Mouse (Mus musculus) embryonic facial prominence, embryonic 14.5 days (tissue): Measurements from ENCODE around the gene Myo1d. TPM values are rescaled to one million over a fixed set of nuclear protein-coding genes. Genes with fewer than 3 reads are reported as not detected.

Experiments
- ATAC-seq: fragments of 200-750 bp; cut with Nextera tagmentation; 2 replicates; pipeline ENCODE4 v1.8.0; 2017; ENCODE audit warnings: low read depth, moderate number of reproducible peaks, moderate TSS enrichment
- DNase-seq: peaks from one replicate; pipeline ENCODE4 v3.0.0-alpha.2; 2015; ENCODE audit warnings: low spot score
- H3K27ac ChIP-seq: fragments of 300-500 bp; sonication (generic); replicated peaks from 2 replicates; pipeline ENCODE4 v1.5.1; 2014; ENCODE audit warnings: low read depth, mild to moderate bottlenecking, low read length, moderate library complexity
- H3K27me3 ChIP-seq: fragments of 300-500 bp; sonication (generic); replicated peaks from 2 replicates; pipeline ENCODE4 v1.6.1; 2014; ENCODE audit warnings: low read length; ENCODE audit not compliant: control insufficient read depth, insufficient read depth
- H3K36me3 ChIP-seq: fragments of 300-500 bp; sonication (generic); 2 replicates; pipeline ENCODE4 v1.6.1; 2014; ENCODE audit warnings: low read length, mixed read lengths; ENCODE audit not compliant: control insufficient read depth, insufficient read depth
- H3K4me1 ChIP-seq: fragments of 300-500 bp; sonication (generic); 2 replicates; pipeline ENCODE4 v1.6.1; 2014; ENCODE audit warnings: antibody characterized with exemption, low read length; ENCODE audit not compliant: control insufficient read depth, insufficient read depth
- H3K4me2 ChIP-seq: fragments of 300-500 bp; sonication (generic); 2 replicates; pipeline ENCODE4 v1.6.1; 2014; ENCODE audit warnings: low read depth, mild to moderate bottlenecking, low read length, moderate library complexity, mixed read lengths
- H3K4me3 ChIP-seq: fragments of 300-500 bp; sonication (generic); 2 replicates; pipeline ENCODE4 v1.5.1; 2014; ENCODE audit warnings: low read depth, mild to moderate bottlenecking, low read length
- H3K9ac ChIP-seq: fragments of 300-500 bp; sonication (generic); 2 replicates; pipeline ENCODE4 v1.6.1; 2014; ENCODE audit warnings: low read depth, mild to moderate bottlenecking, low read length, moderate library complexity, mixed read lengths
- H3K9me3 ChIP-seq: fragments of 300-500 bp; sonication (generic); 2 replicates; pipeline ENCODE4 v1.6.1; 2016; ENCODE audit warnings: low read length; ENCODE audit not compliant: control insufficient read depth
- WGBS: fragments of 180-500 bp; shearing (Covaris S2); extraction: QIAGEN DNeasy Blood & Tissue Kit; methylation state at CpG from one replicate; pipeline ENCODE4 v1.1.7; 2014; 5-methylcytosine and 5-hydroxymethylcytosine counted together
- polyA plus RNA-seq: library from polyadenylated mRNA; unstranded; fragments of >200 nt; fragmentation: Nextera tagmentation; extraction: Ambion mirVana; gene quantifications from 2 replicates; pipeline ENCODE4 v1.2.1, GENCODE M21; 2014

The Myo1d gene
- polyA plus RNA-seq, 1 experiment from 2014 or later = 10.7 TPM

DNA sequence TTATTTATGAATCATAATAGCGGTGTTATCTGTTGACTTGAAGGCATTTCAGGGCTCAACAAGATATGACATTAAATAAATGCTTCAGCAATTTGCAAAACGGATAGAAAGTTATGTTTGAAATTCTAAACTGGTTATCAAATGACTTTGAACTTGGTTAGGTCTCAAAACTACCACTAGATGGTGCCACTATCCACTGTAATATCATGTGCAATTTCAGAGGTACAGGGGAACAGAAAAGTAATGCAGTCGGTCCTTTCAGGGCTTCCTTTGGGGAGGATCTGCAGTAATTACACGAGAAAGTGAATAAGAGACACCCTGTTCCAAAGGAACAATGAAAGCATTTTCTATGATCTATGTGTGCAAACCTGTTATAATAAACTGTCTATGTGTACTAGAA, 83.5 kb downstream of the Myo1d start:
- H3K27ac ChIP-seq = no peak overlapping the region
- 8% methylated on average over 4 of the region's 4 CpGs for WGBS
- H3K9me3 ChIP-seq = no peaks in the 10 kb centered on the region
- H3K4me3 ChIP-seq = no peak overlapping the region
- DNase-seq = peak; percentile 68
- no peaks in the 10 kb centered on the region for H3K36me3 ChIP-seq
- H3K27me3 ChIP-seq = no peaks in the 10 kb centered on the region
- no peaks in the 10 kb centered on the region for H3K4me1 ChIP-seq
- H3K9ac ChIP-seq = no peak overlapping the region
- ATAC-seq = 0 out of 2 replicates have a peak, but pooled peaks have one; percentile 53
- H3K4me2 ChIP-seq = no peak overlapping the region

DNA sequence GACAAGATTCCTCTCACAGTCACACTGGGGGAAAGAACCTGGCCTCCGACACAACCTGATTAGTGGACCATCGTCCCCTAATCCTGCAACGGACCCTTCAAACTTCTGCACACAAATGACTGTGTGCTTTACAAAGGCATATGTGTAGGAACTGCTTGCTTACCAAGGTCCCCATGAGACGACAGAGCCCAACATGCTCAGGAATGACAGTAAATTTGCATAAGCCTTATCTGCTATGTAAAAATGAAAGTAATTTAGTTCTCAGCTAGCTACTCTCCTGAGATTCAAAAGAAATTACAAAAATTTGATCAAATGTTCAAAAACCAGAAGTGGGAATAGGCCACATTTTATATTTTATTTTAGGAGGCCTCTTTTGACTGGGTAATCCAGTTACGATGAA, 95.2 kb downstream of the Myo1d start:
- Histone ChIP-seq H3K9ac (no peak overlapping the region), H3K4me2 (no peak overlapping the region), H3K27me3 (no peaks in the 10 kb centered on the region), H3K4me3 (no peak overlapping the region), H3K27ac (no peak overlapping the region), H3K4me1 (no peaks in the 10 kb centered on the region), H3K9me3 (no peaks in the 10 kb centered on the region), H3K36me3 (no peaks in the 10 kb centered on the region)
- no peak for DNase-seq
- WGBS = 86% methylated on average over 5 of the region's 5 CpGs
- ATAC-seq = no peak

DNA sequence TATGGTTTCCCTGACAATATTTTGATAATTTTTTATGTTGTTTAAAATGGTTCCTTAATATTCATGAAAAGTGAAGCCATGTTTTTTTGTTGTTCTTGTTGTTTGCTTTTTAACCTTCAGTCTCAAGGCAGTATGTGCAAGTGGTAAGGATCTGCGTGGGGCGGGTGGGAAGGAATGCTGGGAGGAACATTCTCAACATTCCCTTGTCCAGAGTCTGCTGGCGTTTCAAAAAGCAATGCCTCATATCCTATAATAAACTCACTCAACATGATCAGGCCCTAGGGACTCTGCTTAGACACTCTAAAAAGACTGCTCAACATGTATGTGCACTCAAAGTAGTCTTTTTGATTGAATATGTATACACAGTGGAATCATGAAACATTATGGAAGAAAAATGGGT, 97.1 kb downstream of the Myo1d start:
- Histone ChIP-seq H3K4me2 (no peak overlapping the region), H3K9ac (no peak overlapping the region), H3K27ac (no peak overlapping the region), H3K36me3 (no peaks in the 10 kb centered on the region), H3K9me3 (no peaks in the 10 kb centered on the region), H3K4me3 (no peak overlapping the region), H3K27me3 (no peaks in the 10 kb centered on the region), H3K4me1 (no peaks in the 10 kb centered on the region)
- peak; percentile 40 for DNase-seq
- 30% methylated on average over 3 of the region's 3 CpGs for WGBS
- ATAC-seq = no peak

DNA sequence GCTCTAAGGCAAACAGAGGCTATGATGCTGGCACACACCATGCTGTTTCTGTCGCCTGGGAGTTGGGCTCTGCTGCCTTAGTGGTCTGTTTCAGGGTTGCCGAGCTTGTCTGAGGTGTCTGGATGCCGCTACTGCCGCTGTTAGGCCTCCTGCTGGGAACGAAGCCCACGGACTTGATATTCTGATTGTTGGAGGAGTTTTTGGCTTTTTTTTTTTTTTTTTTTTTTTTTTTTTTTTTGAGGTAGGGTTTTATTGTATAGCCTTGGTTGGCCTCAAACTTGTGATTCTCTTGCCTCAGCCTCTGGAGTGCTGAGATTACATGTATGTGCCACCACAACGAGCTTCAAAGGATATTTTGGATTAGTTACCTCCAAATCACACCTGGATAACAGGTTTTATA, 106.8 kb downstream of the Myo1d start:
- H3K27me3 ChIP-seq = no peaks in the 10 kb centered on the region
- no peaks in the 10 kb centered on the region for H3K9me3 ChIP-seq
- H3K4me2 ChIP-seq = no peak overlapping the region
- no peak overlapping the region for H3K4me3 ChIP-seq
- H3K27ac ChIP-seq = no peak overlapping the region
- H3K4me1 ChIP-seq = no peaks in the 10 kb centered on the region
- DNase-seq = no peak
- H3K9ac ChIP-seq = no peak overlapping the region
- ATAC-seq = no peak
- 53% methylated on average over 7 of the region's 7 CpGs for WGBS
- H3K36me3 ChIP-seq = no peaks in the 10 kb centered on the region

DNA sequence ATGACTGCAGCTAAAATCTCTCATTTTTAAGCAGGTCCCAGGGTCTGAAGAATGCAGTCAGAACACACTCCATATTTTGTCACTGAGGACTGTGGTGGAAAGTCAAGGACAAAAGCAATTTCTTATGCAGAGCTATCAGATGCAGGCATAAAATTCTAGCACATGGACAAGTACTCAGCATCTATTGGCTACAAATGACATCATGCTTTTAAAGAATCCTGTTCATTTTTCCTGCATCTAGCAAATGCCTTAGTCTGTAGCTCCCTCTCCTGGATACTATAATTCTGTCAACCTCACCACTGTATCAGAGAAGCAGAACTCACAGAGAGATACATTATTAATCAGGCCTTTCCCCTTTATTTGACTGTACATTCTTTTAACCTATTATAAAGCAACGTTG, 109.4 kb downstream of the Myo1d start:
- no peak overlapping the region for H3K9ac ChIP-seq
- no peaks in the 10 kb centered on the region for H3K27me3 ChIP-seq
- no peak overlapping the region for H3K27ac ChIP-seq
- no peaks in the 10 kb centered on the region for H3K9me3 ChIP-seq
- ATAC-seq = peak; percentile 88
- WGBS = 35% methylated on average over 1 of the region's 1 CpGs
- H3K4me1 ChIP-seq = no peaks in the 10 kb centered on the region
- H3K4me3 ChIP-seq = no peak overlapping the region
- peak; percentile 84 for DNase-seq
- H3K4me2 ChIP-seq = no peak overlapping the region
- H3K36me3 ChIP-seq = no peaks in the 10 kb centered on the region

DNA sequence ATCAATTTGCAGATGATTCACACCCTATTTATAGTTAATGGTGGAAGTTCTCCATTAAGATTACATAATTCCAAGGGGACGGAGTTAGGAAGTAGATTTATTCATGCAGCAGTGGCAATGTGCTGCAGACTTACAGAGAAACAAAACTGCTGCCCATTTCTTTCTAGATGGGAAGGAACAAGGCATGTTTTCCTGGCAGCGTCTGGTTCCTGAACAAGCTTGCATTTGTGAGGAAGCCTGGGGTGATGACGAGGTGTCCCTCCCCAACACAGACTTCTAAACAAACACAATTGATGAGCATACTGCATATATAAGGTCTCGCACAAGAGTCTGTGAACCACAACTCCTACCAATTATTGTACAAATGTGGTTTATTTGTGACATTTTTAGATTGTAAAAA, 109.9 kb downstream of the Myo1d start:
- ATAC-seq (no peak), DNase-seq (no peak)
- no peak overlapping the region for H3K9ac ChIP-seq
- no peak overlapping the region for H3K4me2 ChIP-seq
- no peak overlapping the region for H3K4me3 ChIP-seq
- WGBS = 65% methylated on average over 4 of the region's 4 CpGs
- H3K9me3 ChIP-seq = no peaks in the 10 kb centered on the region
- H3K27ac ChIP-seq = no peak overlapping the region
- H3K4me1 ChIP-seq = no peaks in the 10 kb centered on the region
- H3K27me3 ChIP-seq = no peaks in the 10 kb centered on the region
- no peaks in the 10 kb centered on the region for H3K36me3 ChIP-seq

DNA sequence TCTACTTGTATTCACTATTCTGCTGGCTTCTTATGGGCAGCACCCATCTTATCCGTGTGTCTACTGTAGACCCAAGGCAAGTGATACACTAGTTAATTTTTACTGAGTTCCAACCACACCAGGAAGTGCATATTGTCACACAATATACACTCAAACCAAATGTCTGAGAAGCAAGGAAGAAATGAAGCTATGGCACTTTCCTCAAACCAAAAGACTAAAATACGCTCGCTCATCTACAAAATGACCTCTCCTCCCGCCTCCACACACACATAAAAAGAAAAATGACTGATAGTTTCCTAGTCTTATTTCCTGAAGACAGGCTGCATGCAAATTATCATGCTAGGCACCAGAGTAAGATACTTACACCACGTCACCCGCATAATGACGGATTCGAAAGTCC, 113.6 kb downstream of the Myo1d start:
- H3K27me3 ChIP-seq = no peaks in the 10 kb centered on the region
- H3K4me3 ChIP-seq = no peak overlapping the region
- no peak overlapping the region for H3K9ac ChIP-seq
- ATAC-seq (no peak), DNase-seq (no peak)
- no peak overlapping the region for H3K4me2 ChIP-seq
- H3K36me3 ChIP-seq = no peaks in the 10 kb centered on the region
- no peaks in the 10 kb centered on the region for H3K9me3 ChIP-seq
- no peaks in the 10 kb centered on the region for H3K4me1 ChIP-seq
- no peak overlapping the region for H3K27ac ChIP-seq
- WGBS = 90% methylated on average over 8 of the region's 8 CpGs

DNA sequence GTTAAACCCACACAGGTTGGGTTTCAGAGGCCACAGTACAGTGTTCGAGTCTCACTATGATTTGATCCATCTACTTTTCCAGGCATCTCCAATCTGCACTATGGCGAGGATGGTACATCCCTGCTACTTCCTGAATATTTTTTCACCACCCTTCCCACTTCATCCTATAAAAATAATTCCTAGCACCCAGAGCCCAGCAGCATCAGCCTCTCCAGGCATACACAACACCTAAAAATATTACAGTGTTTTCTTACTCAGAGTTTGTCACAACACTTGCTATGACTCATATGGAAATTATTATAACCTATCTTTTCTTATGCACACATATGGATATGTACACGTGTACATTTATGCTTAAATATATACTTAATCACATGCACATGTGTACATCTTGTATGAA, 115.6 kb downstream of the Myo1d start:
- DNase-seq (no peak), ATAC-seq (no peak)
- Histone ChIP-seq H3K36me3 (no peaks in the 10 kb centered on the region), H3K4me2 (no peak overlapping the region), H3K4me1 (no peaks in the 10 kb centered on the region), H3K27me3 (no peaks in the 10 kb centered on the region), H3K4me3 (no peak overlapping the region), H3K27ac (no peak overlapping the region), H3K9ac (no peak overlapping the region), H3K9me3 (no peaks in the 10 kb centered on the region)
- 76% methylated on average over 3 of the region's 3 CpGs for WGBS

DNA sequence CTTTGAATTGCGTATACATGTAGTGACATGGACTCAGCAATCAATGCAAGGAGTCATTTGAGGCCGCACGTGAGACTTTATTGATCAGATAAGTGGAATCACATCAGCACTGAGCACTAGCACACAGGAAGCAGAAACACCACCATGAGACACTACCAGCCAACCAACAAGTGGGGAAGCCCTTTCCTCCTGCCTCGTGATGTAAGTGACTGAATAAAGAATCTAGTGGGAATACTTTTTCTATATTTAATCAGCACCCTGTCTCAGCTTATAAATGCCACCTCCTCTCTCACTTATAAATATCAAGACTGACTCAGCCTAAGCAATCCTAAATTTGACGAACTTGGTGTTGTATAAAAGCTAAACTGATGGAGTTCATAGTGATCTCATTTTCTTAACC, 134.7 kb downstream of the Myo1d start:
- DNase-seq (no peak), ATAC-seq (no peak)
- no peak overlapping the region for H3K4me3 ChIP-seq
- no peaks in the 10 kb centered on the region for H3K4me1 ChIP-seq
- no peaks in the 10 kb centered on the region for H3K9me3 ChIP-seq
- no peak overlapping the region for H3K4me2 ChIP-seq
- no peak overlapping the region for H3K27ac ChIP-seq
- H3K9ac ChIP-seq = no peak overlapping the region
- H3K27me3 ChIP-seq = no peaks in the 10 kb centered on the region
- no peaks in the 10 kb centered on the region for H3K36me3 ChIP-seq
- WGBS = 88% methylated on average over 5 of the region's 5 CpGs
